Mouse (Mus musculus) megakaryocyte progenitor cell, adult 5-6 weeks (primary cell): ENCODE data around the gene Palm3. TPM values are rescaled to one million over a fixed set of nuclear protein-coding genes. Genes with fewer than 3 reads are reported as not detected.

Experiments used
- ATAC-seq: replicated peaks from 2 replicates; pipeline ENCODE4 v1.8.0; 2016; ENCODE audit warnings: mild to moderate bottlenecking, moderate TSS enrichment, inconsistent platforms; ENCODE audit not compliant: poor library complexity
- total RNA-seq, 2 experiments: library from RNA; stranded (forward) in 1 of 2; stranded (reverse) in 1 of 2; fragments of 157-497, 149-512 nt in 1 of 2; fragments of 200-1000 nt in 1 of 2; gene quantifications; 2 replicates each; pipeline versions ENCODE4 v1.2.3 to v1.2.4; 2015 to 2017

Gene Palm3
- total RNA-seq, 2 experiments from 2014 or later: not detected

GRCm38 (mm10) chr8:84063861-84064610, 42.8 kb downstream of the Palm3 start:
- ATAC-seq: no peak

- no peak for ATAC-seq
Measured at GRCm38 (mm10) chr8:84065037-84065436, 43.8 kb downstream of the Palm3 start, which contains the start of gene Gm10643. Gene Gm10643, minus strand, starts transcription at chr8:84065137.

GRCm38 (mm10) chr8:84065457-84066072, 44.3 kb downstream of the Palm3 start:
- ATAC-seq: no peak

GRCm38 (mm10) chr8:84066291-84066930, 45.1 kb downstream of the Palm3 start, which contains the start of gene Rfx1:
Gene Rfx1, plus strand, starts transcription at chr8:84066834.
- peak; percentile 86 for ATAC-seq

GRCm38 (mm10) chr8:84067047-84067573, 45.8 kb downstream of the Palm3 start:
- ATAC-seq: peak; percentile 59

GRCm38 (mm10) chr8:84067911-84068310, 46.6 kb downstream of the Palm3 start:
- ATAC-seq: no peak

GRCm38 (mm10) chr8:84068316-84069035, 47.2 kb downstream of the Palm3 start:
- no peak for ATAC-seq

- ATAC-seq: no peak
Measured at GRCm38 (mm10) chr8:84069169-84069568, 47.9 kb downstream of the Palm3 start.

- no peak for ATAC-seq
Measured at GRCm38 (mm10) chr8:84069750-84070149, 48.5 kb downstream of the Palm3 start.

GRCm38 (mm10) chr8:84070241-84070640, 49.0 kb downstream of the Palm3 start:
- no peak for ATAC-seq

- ATAC-seq: no peak
Measured at GRCm38 (mm10) chr8:84070667-84071066, 49.4 kb downstream of the Palm3 start.

- ATAC-seq: no peak
Measured at GRCm38 (mm10) chr8:84071921-84072320, 50.6 kb downstream of the Palm3 start.

- ATAC-seq: no peak
Measured at GRCm38 (mm10) chr8:84072321-84072720, 51.0 kb downstream of the Palm3 start.

GRCm38 (mm10) chr8:84073230-84073976, 52.1 kb downstream of the Palm3 start:
- ATAC-seq: no peak

- peak; percentile 32; the same call in 1 of the 2 replicates for ATAC-seq
Measured at GRCm38 (mm10) chr8:84076412-84076811, 55.1 kb downstream of the Palm3 start.

- no peak for ATAC-seq
Measured at GRCm38 (mm10) chr8:84076849-84077248, 55.6 kb downstream of the Palm3 start.

- no peak for ATAC-seq
Measured at GRCm38 (mm10) chr8:84079206-84079605, 57.9 kb downstream of the Palm3 start.
